Mouse (Mus musculus) ovary, postnatal 14 days (tissue): ENCODE measurements around the gene Tor1a.
"Not testable (repeated sequence)": the region's sequence is repeated elsewhere in the genome, so short reads cannot be mapped to it uniquely, and the experiment has no call there.

Experiments
- DNase-seq: peaks from one replicate; pipeline ENCODE4 v3.0.0; 2022; ENCODE audit warnings: low spot score

The Tor1a gene

GRCm38 (mm10) chr2:30918126-30918525 lies 49.6 kb downstream of the Tor1a start:
- no peak for DNase-seq

DNA sequence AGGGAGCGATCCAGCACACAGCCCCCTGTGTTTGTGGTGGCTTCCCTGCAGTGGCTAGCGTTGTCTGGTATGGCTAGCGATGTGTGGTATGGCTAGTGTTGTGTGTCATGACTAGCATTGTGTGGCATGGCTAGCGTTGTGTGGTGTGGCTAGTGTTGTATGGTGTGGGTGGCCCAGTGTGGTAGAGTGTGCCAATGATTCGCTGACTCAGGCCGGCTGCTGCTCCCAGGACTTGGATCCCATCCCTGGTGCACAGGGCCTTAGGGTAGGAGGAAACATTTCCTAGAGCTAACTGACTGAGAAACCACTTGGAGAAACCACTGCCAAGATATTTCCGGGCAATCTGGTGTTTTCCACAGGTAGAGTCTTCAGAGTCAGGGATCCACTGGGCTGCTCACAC lies 50.1 kb downstream of the Tor1a start:
- DNase-seq: no peak

- DNase-seq: not testable (repeated sequence)
Observed at GRCm38 (mm10) chr2:30915933-30916332, 51.8 kb downstream of the Tor1a start.

- no peak for DNase-seq
Observed at GRCm38 (mm10) chr2:30915376-30915775, 52.4 kb downstream of the Tor1a start.

- DNase-seq: no peak
Observed at GRCm38 (mm10) chr2:30914836-30915235, 52.9 kb downstream of the Tor1a start.

GRCm38 (mm10) chr2:30913022-30913421 lies 54.7 kb downstream of the Tor1a start:
- DNase-seq: no peak

GRCm38 (mm10) chr2:30912291-30912773 lies 55.4 kb downstream of the Tor1a start:
- DNase-seq: peak; percentile 67
